Mouse (Mus musculus) midbrain, embryonic 11.5 days (tissue): ENCODE measurements at regions not wholly inside any gene's neighbourhood (a gene's known extent, or its start where the extent isn't known, plus 50 kb on each side); places are given as distances from the start of the nearest gene placed in this dataset.

Source experiments
- ATAC-seq: fragments of 200-750 bp; cut with Nextera tagmentation; 2 replicates; pipeline ENCODE4 v1.8.0; 2017; ENCODE audit warnings: moderate TSS enrichment, moderate library complexity; ENCODE audit not compliant: low FRiP score
- DNase-seq: peaks from one replicate; pipeline ENCODE4 v3.0.0; 2015; ENCODE audit warnings: low spot score; ENCODE audit errors: missing footprints
- H3K27ac ChIP-seq: fragments of 300-500 bp; sonication (generic); 2 replicates; pipeline ENCODE4 v1.5.1; 2014; ENCODE audit warnings: low read depth, low read length
- H3K27me3 ChIP-seq: fragments of 300-500 bp; sonication (generic); 2 replicates; pipeline ENCODE4 v1.6.1; 2014; ENCODE audit warnings: mild to moderate bottlenecking, low read length, moderate library complexity, mixed read lengths; ENCODE audit not compliant: control insufficient read depth, insufficient read depth
- H3K36me3 ChIP-seq: fragments of 300-500 bp; sonication (generic); 2 replicates; pipeline ENCODE4 v1.6.1; 2014; ENCODE audit warnings: mild to moderate bottlenecking, low read length, moderate library complexity, mixed read lengths; ENCODE audit not compliant: control insufficient read depth, insufficient read depth
- H3K4me1 ChIP-seq: fragments of 300-500 bp; sonication (generic); 2 replicates; pipeline ENCODE4 v1.6.1; 2014; ENCODE audit warnings: low read length; ENCODE audit not compliant: control insufficient read depth, insufficient read depth
- H3K4me2 ChIP-seq: fragments of 300-500 bp; sonication (generic); 2 replicates; pipeline ENCODE4 v1.6.1; 2014; ENCODE audit warnings: mild to moderate bottlenecking, moderate library complexity
- H3K4me3 ChIP-seq: fragments of 300-500 bp; sonication (generic); 2 replicates; pipeline ENCODE4 v1.5.1; 2014; ENCODE audit warnings: low read depth, low read length
- H3K9ac ChIP-seq: fragments of 300-500 bp; sonication (generic); 2 replicates; pipeline ENCODE4 v1.6.1; 2014; ENCODE audit warnings: low read length
- H3K9me3 ChIP-seq: fragments of 300-500 bp; sonication (generic); 2 replicates; pipeline ENCODE4 v1.6.1; 2016; ENCODE audit warnings: low read length; ENCODE audit not compliant: control insufficient read depth
- WGBS: fragments of 180-500 bp; shearing (Covaris S2); extraction: QIAGEN DNeasy Blood & Tissue Kit; methylation state at CpG from one replicate; pipeline ENCODE4 v1.1.7; 2014; 5-methylcytosine and 5-hydroxymethylcytosine counted together

DNA sequence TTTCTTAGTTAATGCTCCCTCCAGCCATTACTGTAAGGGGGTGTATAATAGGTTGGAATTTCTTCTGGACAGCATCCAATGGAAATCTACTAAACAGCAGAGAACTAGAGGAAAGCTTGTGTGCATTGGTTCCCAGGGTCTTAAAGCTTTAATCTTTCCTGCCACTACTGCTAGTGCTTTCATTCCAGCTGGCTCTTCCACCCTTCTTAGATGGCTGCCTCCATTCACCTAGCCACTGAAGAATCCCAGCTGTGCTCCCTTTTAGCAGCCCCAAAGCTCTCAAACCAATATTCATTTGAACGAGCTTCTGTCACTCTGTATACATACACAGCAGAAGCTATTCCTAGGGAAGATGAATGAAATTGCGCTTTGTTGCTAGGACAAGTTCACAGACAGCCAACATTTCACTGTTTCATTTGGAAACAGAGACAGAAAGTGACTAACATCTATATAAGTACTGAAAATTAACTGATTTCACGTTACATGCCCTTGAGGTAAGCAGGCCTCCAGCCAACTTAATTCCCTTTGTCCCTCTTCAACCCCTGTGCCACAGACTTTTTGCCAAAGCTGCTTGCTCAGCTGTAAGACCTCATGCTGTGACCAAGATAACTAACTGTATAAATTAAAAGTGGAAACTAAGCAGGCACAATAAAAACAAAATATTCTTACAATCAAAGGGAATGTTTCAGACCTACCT is 388.3 kb downstream of the Gm1140 start:
- ATAC-seq: 0 out of 2 replicates have a peak, but pooled peaks have one; percentile 44
- 50% methylated on average over 3 of the region's 3 CpGs for WGBS
- no peak overlapping the region for H3K4me3 ChIP-seq

DNA sequence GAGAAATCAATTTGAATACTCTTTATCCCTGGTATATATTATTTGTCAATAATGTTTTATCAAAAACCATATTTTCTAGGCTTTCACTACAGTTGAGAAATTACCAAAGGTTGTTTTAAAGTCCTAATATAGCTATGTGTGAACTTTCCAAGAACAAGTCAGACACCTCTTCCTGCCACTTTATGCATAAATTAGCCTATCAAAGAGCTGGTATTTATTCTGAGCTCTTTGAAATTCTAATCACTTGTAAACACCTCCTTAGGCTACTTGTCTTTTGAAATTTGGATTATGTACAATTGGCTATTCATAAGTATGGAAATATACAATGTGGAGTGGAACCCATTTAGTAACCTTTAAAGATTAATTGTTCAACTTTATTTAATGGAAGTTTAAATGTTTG is 409.5 kb downstream of the Gm1140 start:
- Histone ChIP-seq H3K9me3 (no peaks in the 10 kb centered on the region), H3K27ac (no peak overlapping the region), H3K36me3 (no peaks in the 10 kb centered on the region), H3K9ac (no peak overlapping the region), H3K4me2 (no peak overlapping the region), H3K4me1 (no peaks in the 10 kb centered on the region), H3K27me3 (no peaks in the 10 kb centered on the region), H3K4me3 (no peak overlapping the region)
- DNase-seq: no peak
- no peak for ATAC-seq

More for the DNA sequence above, 388.3 kb downstream of the Gm1140 start:
- no peaks in the 10 kb centered on the region for H3K9me3 ChIP-seq
- no peaks in the 10 kb centered on the region for H3K36me3 ChIP-seq
- no peak for DNase-seq
- H3K9ac ChIP-seq: no peak overlapping the region
- H3K27me3 ChIP-seq: no peaks in the 10 kb centered on the region
- no peaks in the 10 kb centered on the region for H3K4me1 ChIP-seq
- H3K27ac ChIP-seq: no peak overlapping the region
- H3K4me2 ChIP-seq: no peak overlapping the region

DNA sequence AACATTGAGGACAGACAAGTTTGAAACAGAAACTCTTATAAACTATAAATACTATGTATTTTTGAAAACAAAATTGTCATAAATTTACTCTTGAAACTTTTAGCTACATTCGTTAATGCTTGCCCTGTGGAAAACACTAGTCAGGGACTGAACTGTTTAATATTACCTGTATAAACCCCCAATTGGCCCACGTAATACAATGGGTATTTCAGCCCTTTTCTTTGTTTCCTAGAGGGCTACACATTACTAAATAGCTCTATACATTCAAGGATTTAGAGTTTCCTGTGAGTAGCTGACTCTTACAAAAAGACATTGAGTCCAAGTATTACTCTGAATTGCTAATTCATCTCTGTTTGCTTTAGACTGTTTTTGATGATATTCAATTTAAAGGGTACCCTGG is 409.9 kb downstream of the Gm1140 start:
- H3K4me1 ChIP-seq: no peaks in the 10 kb centered on the region
- H3K9me3 ChIP-seq: no peaks in the 10 kb centered on the region
- ATAC-seq: peak; percentile 48; the same call in 1 of the 2 replicates
- H3K27me3 ChIP-seq: no peaks in the 10 kb centered on the region
- WGBS: 65% methylated on average over 2 of the region's 2 CpGs
- H3K27ac ChIP-seq: no peak overlapping the region
- H3K9ac ChIP-seq: no peak overlapping the region
- H3K4me2 ChIP-seq: no peak overlapping the region
- DNase-seq: no peak
- no peak overlapping the region for H3K4me3 ChIP-seq
- no peaks in the 10 kb centered on the region for H3K36me3 ChIP-seq

DNA sequence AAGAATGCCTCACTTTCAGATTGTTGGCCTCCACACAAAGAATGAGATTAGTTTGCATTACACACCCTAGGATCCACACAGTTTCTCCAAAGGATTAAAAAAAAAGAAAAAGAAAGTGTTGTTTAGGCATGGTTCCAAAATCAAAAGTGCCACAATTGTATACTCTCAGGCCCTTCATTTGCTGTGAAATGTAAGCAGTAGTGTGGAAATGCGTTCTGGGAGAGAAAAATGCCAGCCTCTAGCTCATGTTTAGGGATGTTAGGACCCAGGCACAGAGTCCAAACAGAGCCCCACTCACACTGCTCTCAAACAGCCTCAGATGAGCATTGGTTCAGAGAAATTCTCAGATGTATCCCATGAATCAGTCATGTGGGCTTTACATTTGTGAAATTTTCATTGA is 410.4 kb downstream of the Gm1140 start:
- H3K4me2 ChIP-seq: no peak overlapping the region
- H3K36me3 ChIP-seq: no peaks in the 10 kb centered on the region
- peak; percentile 59; the same call in 1 of the 2 replicates for ATAC-seq
- no peak overlapping the region for H3K9ac ChIP-seq
- whole genome bisulfite sequencing: 27% methylated on average over 1 of the region's 1 CpGs
- H3K27me3 ChIP-seq: no peaks in the 10 kb centered on the region
- no peak for DNase-seq
- H3K4me1 ChIP-seq: no peaks in the 10 kb centered on the region
- no peaks in the 10 kb centered on the region for H3K9me3 ChIP-seq
- H3K4me3 ChIP-seq: no peak overlapping the region
- H3K27ac ChIP-seq: no peak overlapping the region

DNA sequence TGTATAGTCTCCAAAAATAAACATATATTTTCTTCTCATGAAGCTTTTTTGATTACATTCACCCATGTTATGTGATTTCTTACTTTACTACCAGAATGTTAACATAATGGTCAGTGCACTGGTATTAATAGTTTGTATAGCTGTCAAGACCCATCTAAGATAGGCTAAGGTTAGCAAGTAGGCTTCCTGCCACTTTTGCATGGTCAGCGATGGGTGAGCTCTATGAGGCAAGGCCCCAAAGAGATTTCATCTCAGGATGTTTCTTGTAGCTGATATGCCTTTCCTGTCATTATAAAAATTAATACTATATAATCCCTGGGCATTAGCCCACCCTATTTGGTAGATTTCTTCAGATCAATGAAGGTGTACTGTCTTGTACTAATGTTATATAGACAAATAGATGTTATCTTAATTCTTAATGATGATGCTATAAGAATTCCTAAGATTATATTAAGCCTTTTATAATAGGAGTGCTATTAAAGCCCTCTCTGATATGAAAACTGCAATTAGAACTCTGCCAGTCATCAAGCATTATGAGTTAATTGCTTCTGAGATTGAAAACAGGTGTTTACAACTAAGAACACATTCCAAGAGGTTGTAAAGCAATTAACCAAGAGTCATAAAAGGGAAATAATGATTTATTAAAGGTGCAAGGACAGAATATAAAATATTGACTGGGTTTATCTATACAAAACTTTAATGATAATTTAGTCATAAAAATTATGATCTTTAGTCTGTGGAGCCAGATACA is 454.6 kb downstream of the Gm1140 start:
- no peak for ATAC-seq
- no peak overlapping the region for H3K4me3 ChIP-seq
- no peak overlapping the region for H3K9ac ChIP-seq
- no peaks in the 10 kb centered on the region for H3K36me3 ChIP-seq
- H3K27me3 ChIP-seq: no peaks in the 10 kb centered on the region
- DNase-seq: no peak
- 70% methylated on average over 1 of the region's 1 CpGs for WGBS
- no peak overlapping the region for H3K4me2 ChIP-seq
- no peaks in the 10 kb centered on the region for H3K9me3 ChIP-seq
- H3K27ac ChIP-seq: no peak overlapping the region
- H3K4me1 ChIP-seq: no peaks in the 10 kb centered on the region

DNA sequence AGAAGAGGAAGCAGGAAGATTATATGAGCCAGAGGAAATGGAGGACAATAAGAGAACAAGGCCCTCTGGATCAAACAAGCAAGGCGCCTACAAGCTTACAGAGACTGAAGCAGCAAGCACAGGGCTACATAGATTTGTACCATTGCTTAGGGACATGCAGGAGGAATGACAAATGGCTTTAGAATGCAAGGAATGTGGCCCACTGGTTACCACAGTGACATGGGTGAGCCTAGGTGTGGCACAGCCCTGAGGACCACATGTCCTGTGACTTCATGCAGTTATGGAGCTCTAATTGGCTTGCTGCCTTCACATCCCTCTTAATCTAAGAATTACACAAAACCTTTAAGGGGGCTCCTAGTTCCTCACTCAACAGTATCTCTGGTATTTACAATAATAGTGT is 483.1 kb downstream of the Gm1140 start:
- Histone ChIP-seq H3K27me3 (no peaks in the 10 kb centered on the region), H3K27ac (no peak overlapping the region), H3K4me1 (no peaks in the 10 kb centered on the region), H3K9ac (no peak overlapping the region), H3K4me2 (no peak overlapping the region), H3K36me3 (no peaks in the 10 kb centered on the region), H3K9me3 (no peaks in the 10 kb centered on the region), H3K4me3 (no peak overlapping the region)
- 83% methylated on average over 1 of the region's 1 CpGs for WGBS
- ATAC-seq: no peak
- DNase-seq: no peak
